Mouse (Mus musculus): ENCODE results near the gene Pold2. TPM values are rescaled to one million over a fixed set of nuclear protein-coding genes. Genes with fewer than 3 reads are reported as not detected.

Pold2 gene
- polyA plus RNA-seq, 1 experiment from 2014 or later: 91.9 TPM

- peaks cover 11% of the 10 kb centered on the region; the same call in 1 of the 2 replicates for H3K4me1 ChIP-seq
- no peak overlapping the region for H3K4me3 ChIP-seq
- no peak overlapping the region for H3K9ac ChIP-seq (replicated peaks)
- H3K27me3 ChIP-seq: no peaks in the 10 kb centered on the region
- H3K4me2 ChIP-seq (replicated peaks): no peak overlapping the region
- no peak overlapping the region for H3K27ac ChIP-seq (replicated peaks)
- H3K9me3 ChIP-seq: no peaks in the 10 kb centered on the region
- WGBS: 50% methylated on average over 1 of the region's 1 CpGs
- ATAC-seq (ENCODE audit: low FRiP score, low read depth): no peak
- peaks cover 22% of the 10 kb centered on the region for H3K36me3 ChIP-seq
Measured at GRCm38 (mm10) chr11:5836126-5836525, 42.0 kb downstream of the Pold2 start.

DNA sequence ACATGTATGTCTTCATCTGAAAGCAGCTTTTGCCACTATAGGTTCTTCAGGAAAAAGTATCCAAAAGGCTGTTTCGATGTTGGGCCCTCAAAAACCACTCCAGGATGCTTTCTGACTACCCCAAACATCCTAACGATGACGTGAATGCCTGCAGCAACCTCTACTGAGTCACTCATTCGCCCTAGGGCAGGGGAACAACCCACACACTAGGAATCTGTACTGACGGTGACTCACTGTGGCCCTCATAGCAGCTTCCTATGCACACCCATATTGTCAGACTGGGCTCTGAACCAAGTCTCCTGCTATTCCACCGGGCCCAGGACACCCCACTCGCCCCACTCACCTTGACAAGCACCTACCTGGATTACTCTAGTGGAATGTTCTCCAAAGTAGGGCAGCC, 43.0 kb downstream of the Pold2 start:
- ATAC-seq (ENCODE audit: low FRiP score, low read depth): no peak
- peaks cover 11% of the 10 kb centered on the region; the same call in 1 of the 2 replicates for H3K4me1 ChIP-seq
- WGBS: 89% methylated on average over 7 of the region's 7 CpGs
- H3K27ac ChIP-seq (replicated peaks): no peak overlapping the region
- peaks cover 29% of the 10 kb centered on the region for H3K36me3 ChIP-seq
- no peak overlapping the region for H3K4me2 ChIP-seq (replicated peaks)
- no peak overlapping the region for H3K4me3 ChIP-seq
- no peaks in the 10 kb centered on the region for H3K9me3 ChIP-seq
- H3K27me3 ChIP-seq: no peaks in the 10 kb centered on the region
- H3K9ac ChIP-seq (replicated peaks): no peak overlapping the region

GRCm38 (mm10) chr11:5834506-5834905, 43.6 kb downstream of the Pold2 start:
- no peak overlapping the region for H3K27ac ChIP-seq (replicated peaks)
- ATAC-seq (ENCODE audit: low FRiP score, low read depth): no peak
- peaks cover 11% of the 10 kb centered on the region; the same call in 1 of the 2 replicates for H3K4me1 ChIP-seq
- no peaks in the 10 kb centered on the region for H3K9me3 ChIP-seq
- H3K36me3 ChIP-seq: peaks cover 35% of the 10 kb centered on the region
- H3K4me2 ChIP-seq (replicated peaks): no peak overlapping the region
- WGBS: 88% methylated on average over 9 of the region's 9 CpGs
- no peak overlapping the region for H3K9ac ChIP-seq (replicated peaks)
- no peaks in the 10 kb centered on the region for H3K27me3 ChIP-seq
- no peak overlapping the region for H3K4me3 ChIP-seq

GRCm38 (mm10) chr11:5829327-5829726, 48.8 kb downstream of the Pold2 start:
- Histone ChIP-seq H3K27ac (replicated peaks) (no peak overlapping the region), H3K4me2 (replicated peaks) (no peak overlapping the region), H3K36me3 (peaks cover 46% of the 10 kb centered on the region), H3K4me3 (no peak overlapping the region), H3K9ac (replicated peaks) (no peak overlapping the region), H3K4me1 (no peaks in the 10 kb centered on the region), H3K27me3 (no peaks in the 10 kb centered on the region), H3K9me3 (no peaks in the 10 kb centered on the region)
- 91% methylated on average over 12 of the region's 12 CpGs for WGBS
- no peak for ATAC-seq (ENCODE audit: low FRiP score, low read depth)

DNA sequence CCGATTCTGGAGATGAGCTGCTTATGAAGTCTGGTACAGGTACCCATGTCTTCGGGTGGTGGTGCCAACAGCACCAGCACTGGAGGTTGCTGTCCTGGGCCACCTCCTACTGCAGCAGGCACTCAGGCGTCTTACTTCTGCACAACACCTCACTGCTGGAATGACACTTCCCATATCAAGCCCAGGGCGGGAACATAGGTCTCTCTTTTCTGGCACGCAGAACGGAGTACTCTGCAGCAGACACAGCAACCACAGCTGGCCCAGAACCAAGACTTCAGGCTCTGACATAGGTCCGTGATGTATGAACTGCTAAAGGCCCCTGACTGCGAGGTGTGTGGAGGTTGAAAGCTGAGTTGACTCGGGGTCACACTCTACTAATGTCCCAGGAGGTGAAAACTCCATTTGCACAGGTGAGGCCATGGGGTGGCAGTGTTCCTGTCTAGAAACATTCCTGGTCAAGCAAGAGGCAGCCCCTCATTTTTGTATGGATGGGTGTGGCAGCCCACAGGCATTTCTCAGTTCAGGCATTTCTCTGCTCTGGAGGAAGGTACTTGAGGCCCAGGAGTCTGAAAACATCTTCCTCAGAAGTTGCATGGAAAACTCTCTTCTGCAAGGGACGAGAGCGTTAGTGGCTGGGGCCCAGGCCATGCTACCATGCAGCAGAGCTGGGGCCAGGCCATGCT, 49.4 kb downstream of the Pold2 start:
- H3K4me3 ChIP-seq: no peak overlapping the region
- no peaks in the 10 kb centered on the region for H3K9me3 ChIP-seq
- H3K9ac ChIP-seq (replicated peaks): no peak overlapping the region
- no peaks in the 10 kb centered on the region for H3K27me3 ChIP-seq
- no peak for ATAC-seq (ENCODE audit: low FRiP score, low read depth)
- no peak overlapping the region for H3K27ac ChIP-seq (replicated peaks)
- H3K4me1 ChIP-seq: no peaks in the 10 kb centered on the region
- H3K4me2 ChIP-seq (replicated peaks): no peak overlapping the region
- 90% methylated on average over 11 of the region's 11 CpGs for WGBS
- peaks cover 45% of the 10 kb centered on the region for H3K36me3 ChIP-seq

GRCm38 (mm10) chr11:5827931-5828330, 50.2 kb downstream of the Pold2 start:
- Histone ChIP-seq H3K4me2 (replicated peaks) (no peak overlapping the region), H3K4me3 (no peak overlapping the region), H3K4me1 (no peaks in the 10 kb centered on the region), H3K27ac (replicated peaks) (no peak overlapping the region), H3K9me3 (no peaks in the 10 kb centered on the region), H3K36me3 (peaks cover 40% of the 10 kb centered on the region), H3K27me3 (no peaks in the 10 kb centered on the region), H3K9ac (replicated peaks) (no peak overlapping the region)
- ATAC-seq (ENCODE audit: low FRiP score, low read depth): no peak
- WGBS: 86% methylated on average over 5 of the region's 5 CpGs

GRCm38 (mm10) chr11:5825432-5825831, 52.7 kb downstream of the Pold2 start:
- H3K36me3 ChIP-seq: peaks cover 24% of the 10 kb centered on the region
- H3K9me3 ChIP-seq: no peaks in the 10 kb centered on the region
- no peaks in the 10 kb centered on the region for H3K4me1 ChIP-seq
- no peak overlapping the region for H3K4me3 ChIP-seq
- no peaks in the 10 kb centered on the region for H3K27me3 ChIP-seq
- no peak overlapping the region for H3K27ac ChIP-seq (replicated peaks)
- ATAC-seq (ENCODE audit: low FRiP score, low read depth): no peak
- H3K9ac ChIP-seq (replicated peaks): no peak overlapping the region
- no peak overlapping the region for H3K4me2 ChIP-seq (replicated peaks)

Other genes starting within 250 kb of the Pold2 start
- gene Mrps24, start 162.6 kb downstream of the Pold2 start, polyA plus RNA-seq (2016; fragmentation: Nextera tagmentation; extraction: Ambion mirVana): 154 and 158 TPM in 2 replicates
- 25.1 and 25.8 TPM in 2 replicates for gene Urgcp, start 115.9 kb downstream of the Pold2 start, polyA plus RNA-seq (2016; fragmentation: Nextera tagmentation; extraction: Ambion mirVana)
- gene Dbnl, start 89.8 kb downstream of the Pold2 start, polyA plus RNA-seq (2016; fragmentation: Nextera tagmentation; extraction: Ambion mirVana): 148 and 149 TPM in 2 replicates
- 3.2 and 5.5 TPM in 2 replicates for gene Pgam2, start 74.6 kb downstream of the Pold2 start, polyA plus RNA-seq (2016; fragmentation: Nextera tagmentation; extraction: Ambion mirVana)
- 9.1 and 9.3 TPM in 2 replicates for gene Polm, start 40.3 kb downstream of the Pold2 start, polyA plus RNA-seq (2016; fragmentation: Nextera tagmentation; extraction: Ambion mirVana)
- gene Aebp1, start 16.3 kb downstream of the Pold2 start, polyA plus RNA-seq (2016; fragmentation: Nextera tagmentation; extraction: Ambion mirVana): 33.1 and 51.5 TPM in 2 replicates
- 1.2 and 1.4 TPM in 2 replicates for gene Myl7, start 20.5 kb upstream of the Pold2 start, polyA plus RNA-seq (2016; fragmentation: Nextera tagmentation; extraction: Ambion mirVana)
- gene Gck, start 71.8 kb upstream of the Pold2 start, polyA plus RNA-seq (2016; fragmentation: Nextera tagmentation; extraction: Ambion mirVana): 2.6 and 3.0 TPM in 2 replicates
- gene Ykt6, start 77.4 kb upstream of the Pold2 start, polyA plus RNA-seq (2016; fragmentation: Nextera tagmentation; extraction: Ambion mirVana): 57.9 and 59.1 TPM in 2 replicates
- 11.1 and 13.0 TPM in 2 replicates for gene Camk2b, start 188.1 kb upstream of the Pold2 start, polyA plus RNA-seq (2016; fragmentation: Nextera tagmentation; extraction: Ambion mirVana)